Mouse (Mus musculus) CD4-positive, CD25-positive, alpha-beta regulatory T cell, adult 4 months (primary cell): ENCODE measurements around the gene AC161166.1. TPM values are rescaled to one million over a fixed set of nuclear protein-coding genes. Genes with fewer than 3 reads are reported as not detected.
A peak's percentile ranks its signal among the peaks of the same experiment; 100 is the strongest.

Source experiments
- ATAC-seq: one replicate; pipeline ENCODE4 v1.8.0; 2017
- polyA plus RNA-seq, 2 experiments: library from polyadenylated mRNA; unstranded; fragments of 100-300 nt; shearing (Covaris generic); gene quantifications; one replicate each; pipeline ENCODE4 v1.2.1; 2017

AC161166.1 gene
- polyA plus RNA-seq = not detected

DNA sequence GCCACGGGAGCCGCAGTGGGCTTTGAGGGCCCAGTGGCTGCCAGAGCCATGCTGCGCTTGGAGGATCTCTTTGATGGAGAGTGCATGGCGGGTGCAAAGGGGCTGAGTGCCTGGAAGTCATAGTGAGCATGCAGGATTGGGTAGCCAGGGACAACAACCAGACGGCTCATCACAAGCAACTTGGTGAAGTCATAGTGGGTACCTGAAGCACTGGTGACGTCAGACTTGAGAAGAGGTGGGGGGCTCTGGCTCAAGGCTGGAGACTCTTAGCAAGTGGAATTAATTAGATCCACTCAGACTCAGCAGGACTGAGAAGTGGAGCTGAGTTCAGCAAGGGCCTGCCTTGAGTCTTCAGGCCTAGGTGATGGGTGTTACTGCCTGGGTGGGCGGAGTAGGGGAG is at the start of gene AC161166.1:
TSS of gene AC161166.1 (minus strand) at position 101 of the 400 bp plus-strand sequence.
- no peak for ATAC-seq

DNA sequence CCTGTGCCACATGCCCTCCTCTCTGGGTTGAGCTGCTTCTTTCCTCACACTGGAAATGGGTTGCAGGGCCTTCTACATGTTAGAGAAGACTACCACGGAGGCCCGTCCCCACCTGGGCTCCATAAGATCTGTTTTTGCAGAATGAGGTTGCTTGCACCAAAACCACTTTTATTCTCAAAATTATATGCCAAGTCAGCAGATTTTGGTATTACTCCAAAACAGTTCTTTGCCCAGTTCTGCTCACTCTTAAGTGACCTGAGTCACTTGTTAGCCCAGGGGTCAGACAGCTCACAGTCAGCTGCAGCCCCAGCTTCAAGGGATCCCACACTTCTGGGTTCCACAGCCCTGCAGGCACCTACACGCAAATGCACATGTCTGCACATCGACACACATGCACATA is 49.2 kb upstream of the AC161166.1 start:
- no peak for ATAC-seq

DNA sequence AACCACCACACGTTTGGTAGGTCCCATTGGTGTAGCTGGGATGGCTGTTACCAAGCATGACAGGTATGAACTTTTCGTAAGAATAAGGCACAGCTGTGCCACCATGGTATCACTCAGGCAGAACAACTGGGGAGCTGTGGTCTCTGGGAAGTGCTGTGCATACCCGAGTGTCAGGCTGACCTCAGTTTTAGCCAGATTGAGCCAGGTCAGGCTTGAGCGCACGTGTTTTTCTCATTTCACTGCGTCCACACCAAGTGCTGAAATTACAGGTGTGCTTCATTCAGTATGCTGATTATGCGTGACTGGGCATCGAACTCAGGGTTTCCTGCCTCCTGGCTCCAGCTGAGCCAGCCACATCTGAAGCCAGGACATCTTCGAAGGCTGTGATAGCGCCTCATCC is 43.5 kb upstream of the AC161166.1 start:
- ATAC-seq = no peak

DNA sequence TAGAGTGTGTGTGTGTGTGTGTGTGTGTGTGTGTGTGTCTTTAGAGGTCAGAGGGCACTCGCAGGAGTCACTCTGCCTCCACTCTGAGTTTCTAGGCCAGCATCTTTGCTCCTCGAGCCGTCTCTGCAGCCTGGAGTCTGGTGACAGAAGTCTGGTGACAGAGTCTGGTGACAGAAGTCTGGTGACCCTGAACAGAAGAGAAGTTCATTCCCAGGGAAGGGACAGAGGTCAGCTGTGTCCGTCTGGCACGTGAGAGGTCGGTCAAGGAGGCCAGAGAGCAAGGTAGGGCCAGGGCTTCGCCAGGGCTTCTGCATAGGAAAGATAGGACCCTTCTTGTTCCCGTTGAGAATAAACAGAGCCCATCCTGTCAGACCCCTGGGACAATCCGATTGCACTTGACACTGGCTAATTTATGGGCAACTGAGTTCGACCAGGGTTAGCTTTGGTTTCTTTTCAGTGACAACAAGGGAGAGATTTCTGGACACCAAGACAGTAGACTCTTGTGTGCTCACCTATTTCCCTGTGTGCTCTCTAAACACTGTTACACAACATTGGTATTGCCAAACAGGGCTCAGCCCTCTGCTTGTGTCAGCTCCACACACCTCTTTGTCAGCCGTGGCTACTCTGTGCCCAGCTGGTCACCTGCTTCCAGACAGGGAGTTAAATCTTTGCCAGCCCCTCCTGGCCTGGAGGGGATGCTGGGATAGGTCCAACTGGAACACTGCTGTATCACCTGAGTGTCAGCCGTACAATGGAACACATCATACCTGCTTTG is 39.9 kb upstream of the AC161166.1 start:
- no peak for ATAC-seq

DNA sequence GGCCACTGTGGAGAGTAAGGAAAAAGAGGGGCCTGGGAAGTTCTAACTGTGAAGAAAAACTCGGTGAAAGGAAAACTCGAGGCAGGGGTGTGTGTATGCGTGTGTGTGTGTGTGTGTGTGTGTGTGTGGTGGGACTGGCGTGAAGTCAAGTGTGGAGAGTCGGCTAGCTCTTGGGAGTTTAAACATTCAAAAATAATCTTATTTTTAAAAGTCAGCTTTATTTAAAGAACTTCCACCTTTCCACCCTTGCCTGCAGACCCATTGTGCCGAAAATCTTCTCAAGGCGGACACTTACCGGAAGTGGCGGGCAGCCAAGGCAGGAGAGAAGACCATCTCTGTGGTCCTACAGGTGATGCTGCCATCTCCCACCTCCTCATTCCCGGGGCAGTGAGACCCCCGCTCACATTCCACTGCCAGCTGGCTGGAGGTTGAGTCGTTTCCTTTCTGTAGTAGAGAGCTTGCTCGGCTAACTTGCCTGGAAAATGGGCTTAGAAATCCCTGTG is 35.3 kb upstream of the AC161166.1 start:
- ATAC-seq = no peak

DNA sequence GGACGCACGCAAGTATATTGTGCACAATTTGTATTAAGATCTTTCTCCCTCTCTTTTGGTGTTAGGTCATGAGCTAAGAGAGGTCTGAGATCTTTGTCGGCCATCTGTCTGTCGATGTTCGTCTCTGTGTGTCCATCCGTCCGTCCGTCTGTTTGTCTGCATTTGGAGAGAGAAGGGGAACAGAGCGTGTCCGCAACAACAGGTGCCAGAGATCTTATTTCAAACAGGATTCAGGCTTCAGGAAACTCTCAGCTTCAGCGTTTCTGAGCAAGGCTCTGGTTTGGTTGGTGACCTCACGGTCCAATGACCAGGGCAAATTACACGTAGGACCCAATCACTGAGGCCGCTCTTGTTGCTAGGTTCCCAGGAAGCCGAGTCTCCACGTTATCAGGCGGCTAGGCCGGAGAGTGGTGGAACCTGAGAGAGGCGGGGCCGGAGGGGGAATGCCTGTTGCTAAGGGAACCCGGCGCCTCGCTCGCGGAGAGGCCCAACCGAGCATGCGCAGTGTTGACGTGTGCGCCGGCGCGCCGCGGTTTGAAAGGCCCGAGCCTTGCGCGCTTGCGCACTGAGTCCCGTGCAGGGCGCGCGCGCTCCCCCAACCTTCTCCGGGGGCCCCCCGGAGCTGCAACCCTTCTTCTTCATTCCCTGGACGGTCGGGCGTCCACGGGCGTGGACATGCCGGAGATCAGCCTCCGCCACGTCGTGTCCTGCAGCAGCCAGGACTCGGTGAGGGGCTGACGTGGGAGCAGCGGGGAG is 34.6 kb upstream of the AC161166.1 start:
- ATAC-seq = peak; percentile 100

DNA sequence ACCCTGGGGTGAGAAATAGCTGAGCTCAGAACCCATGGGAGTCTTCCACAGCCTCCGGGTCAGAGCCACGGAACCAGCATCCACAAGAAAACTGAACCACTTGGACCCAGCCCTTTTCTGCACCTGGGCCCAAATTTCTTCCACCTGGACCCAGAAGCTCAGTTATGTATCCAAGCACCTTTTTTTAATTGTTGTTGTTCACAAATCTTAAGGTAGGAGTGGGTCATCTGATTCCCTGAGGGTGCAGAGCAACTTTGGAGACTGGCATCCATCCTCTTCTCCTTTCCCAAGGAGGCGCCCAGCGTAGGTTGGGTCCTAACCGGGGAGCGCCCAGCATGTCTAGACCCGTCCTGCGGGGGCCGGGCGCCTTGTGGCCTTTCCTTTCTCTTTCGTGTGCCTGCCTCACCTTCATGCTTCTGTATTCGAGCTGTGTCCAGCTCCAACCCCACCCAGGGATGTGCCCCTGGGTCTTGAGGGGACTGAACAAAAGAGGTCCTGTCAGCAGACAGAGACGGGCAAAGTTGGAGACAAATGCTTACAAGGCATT is 33.9 kb upstream of the AC161166.1 start, which contains the start of the genes Pinlyp and Xrcc1:
TSS of gene Pinlyp (minus strand) at position 51 of the 547 bp plus-strand sequence.
TSS of gene Xrcc1 (plus strand) at position 222 of the 547 bp plus-strand sequence.
- ATAC-seq = no peak

DNA sequence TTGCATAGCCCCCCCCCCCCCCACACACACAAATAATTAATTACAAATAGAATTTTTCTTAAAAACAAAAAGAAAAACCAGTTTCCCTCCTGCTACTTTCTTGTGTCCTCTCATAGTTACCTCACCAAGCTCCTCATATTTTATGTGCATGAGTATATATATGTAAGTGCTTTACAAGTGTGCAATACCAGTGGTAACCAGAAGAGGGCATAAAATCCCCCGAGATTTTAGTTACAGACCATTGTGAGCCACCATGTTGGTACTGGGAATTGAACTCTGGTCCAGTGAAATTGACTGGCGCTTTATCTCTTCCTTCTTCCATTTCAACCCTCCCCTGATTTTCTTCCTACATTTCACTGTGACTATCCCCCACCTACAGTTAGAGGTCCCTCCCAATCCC is 32.3 kb upstream of the AC161166.1 start:
- ATAC-seq = no peak

DNA sequence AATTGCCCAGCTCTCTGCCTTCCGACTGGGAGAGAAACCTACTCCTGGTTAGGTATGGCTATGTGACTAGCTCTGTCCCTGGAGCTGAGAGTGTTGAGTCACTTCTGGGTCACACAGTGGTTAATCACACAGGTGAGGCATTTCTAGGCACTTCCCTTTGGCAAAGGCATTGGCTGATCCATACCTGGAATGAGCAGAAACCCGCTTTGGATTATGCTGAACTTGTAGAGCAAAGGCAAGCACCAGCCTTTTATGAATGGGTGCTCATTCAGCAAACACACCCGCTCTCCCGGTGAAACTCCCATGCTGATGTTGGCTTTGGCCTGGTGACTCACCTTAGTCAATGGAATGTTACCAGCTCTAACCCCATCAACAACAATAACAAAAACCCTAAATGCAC is 27.4 kb upstream of the AC161166.1 start:
- ATAC-seq = no peak

DNA sequence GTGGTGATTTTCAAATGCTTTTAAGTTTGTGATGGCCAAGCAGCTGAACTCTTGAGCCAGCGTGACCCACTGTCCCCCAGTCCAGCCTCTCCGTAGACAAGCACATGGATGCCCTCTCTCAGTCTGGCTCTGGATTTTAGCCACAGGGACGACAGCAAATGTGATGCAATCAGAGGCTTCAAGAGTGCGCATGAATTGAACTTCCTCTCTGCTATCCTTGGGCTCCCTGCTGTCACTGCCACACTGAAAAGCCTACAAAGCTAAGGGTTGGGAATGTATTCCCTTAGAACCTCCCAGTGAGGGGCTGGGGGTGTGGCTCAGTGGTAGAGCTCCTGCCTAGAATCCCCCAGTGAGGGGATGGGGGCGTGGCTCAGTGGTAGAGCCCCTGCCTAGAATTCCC is 26.4 kb upstream of the AC161166.1 start:
- no peak for ATAC-seq

DNA sequence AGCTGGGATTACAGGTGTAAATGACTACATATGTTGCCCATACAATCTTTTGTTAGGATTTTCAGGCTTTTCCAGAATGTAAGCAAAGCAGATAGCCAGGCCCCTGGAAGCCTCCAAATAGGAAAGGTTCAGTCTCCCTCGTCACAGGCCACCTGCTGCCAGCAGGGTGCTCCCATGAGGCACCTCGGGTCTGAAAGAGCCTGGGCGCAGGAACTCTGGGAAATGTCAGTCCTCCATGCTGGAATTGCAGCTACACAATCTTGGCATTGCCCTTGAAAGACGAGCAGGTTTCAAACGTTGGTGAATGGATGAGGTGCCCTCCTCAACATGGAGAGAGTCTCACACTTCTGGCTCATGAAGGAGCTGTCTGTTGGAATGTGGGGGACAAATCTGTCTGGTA is 25.9 kb upstream of the AC161166.1 start:
- no peak for ATAC-seq

DNA sequence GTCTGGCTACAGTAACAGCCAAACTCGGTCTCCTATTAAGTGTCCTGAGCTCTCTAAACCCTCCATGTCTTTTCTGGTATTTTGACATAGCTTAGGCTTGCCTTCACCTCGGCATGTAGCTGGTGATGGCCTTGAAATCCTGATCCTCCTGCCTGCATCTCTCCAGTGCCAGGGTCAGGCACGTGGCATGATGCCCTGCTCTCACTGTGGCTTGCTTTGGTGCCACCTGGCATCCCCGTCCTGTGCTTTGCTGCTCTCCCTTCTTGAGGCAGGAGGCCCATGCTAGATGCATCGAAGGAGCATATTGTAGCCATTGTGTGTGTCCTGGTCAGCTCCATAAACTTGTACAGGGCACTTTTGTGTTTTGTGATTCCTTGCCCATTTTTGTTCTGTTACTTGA is 25.3 kb upstream of the AC161166.1 start:
- no peak for ATAC-seq

DNA sequence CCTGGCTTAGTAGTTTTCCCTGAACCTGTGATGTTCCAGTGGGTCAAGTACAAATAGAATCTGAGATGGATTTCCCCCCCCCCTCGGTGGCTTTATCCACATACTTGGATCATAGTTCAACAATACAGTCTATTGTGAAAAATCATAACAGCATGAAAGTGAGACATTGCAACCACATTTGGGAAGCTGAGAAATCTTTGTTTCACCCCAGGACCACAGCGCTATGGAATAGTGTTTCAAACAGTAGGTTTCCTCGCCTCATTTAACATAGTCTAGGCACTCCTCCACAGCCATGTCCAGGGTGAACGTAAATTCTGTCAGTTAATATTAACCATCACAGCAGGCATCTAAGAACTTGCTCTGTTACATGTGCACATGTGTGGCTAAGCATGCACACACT is 24.8 kb upstream of the AC161166.1 start:
- no peak for ATAC-seq

DNA sequence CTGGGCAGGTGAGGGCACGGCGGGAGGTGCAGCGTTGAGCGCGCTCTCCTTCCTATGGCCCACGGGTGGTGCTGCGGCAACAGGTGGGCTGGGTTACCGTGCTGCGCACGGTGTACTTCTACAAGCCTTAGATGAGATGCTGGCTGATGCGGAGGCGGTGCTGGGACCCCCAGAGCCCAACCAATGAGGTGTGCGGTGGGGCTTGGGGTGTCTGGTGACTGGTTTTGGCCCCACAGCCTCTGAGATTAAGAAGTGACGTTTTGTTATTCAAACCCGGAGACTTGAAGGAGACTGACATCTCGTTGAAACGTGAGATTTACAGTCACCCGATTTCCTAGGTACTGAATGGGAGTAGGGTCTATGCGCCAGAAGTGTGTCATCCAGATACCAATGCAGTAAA is 22.0 kb upstream of the AC161166.1 start:
- no peak for ATAC-seq

DNA sequence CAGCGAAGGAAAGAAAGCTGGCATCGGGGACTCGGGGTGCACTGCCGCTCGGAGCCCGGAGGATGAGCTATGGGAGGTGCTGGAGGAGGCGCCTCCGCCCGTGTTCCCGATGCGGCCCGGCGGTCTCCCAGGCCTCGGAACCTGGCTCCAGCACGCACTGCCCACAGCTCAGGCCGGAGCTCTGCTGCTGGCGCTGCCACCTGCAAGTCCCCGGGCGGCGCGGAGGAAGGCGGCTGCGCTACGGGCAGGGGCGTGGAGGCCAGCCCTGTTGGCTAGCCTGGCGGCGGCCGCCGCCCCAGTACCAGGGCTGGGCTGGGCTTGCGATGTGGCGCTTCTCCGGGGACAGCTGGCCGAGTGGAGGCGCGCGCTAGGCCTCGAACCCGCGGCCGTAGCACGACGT is 21.6 kb upstream of the AC161166.1 start:
- no peak for ATAC-seq

DNA sequence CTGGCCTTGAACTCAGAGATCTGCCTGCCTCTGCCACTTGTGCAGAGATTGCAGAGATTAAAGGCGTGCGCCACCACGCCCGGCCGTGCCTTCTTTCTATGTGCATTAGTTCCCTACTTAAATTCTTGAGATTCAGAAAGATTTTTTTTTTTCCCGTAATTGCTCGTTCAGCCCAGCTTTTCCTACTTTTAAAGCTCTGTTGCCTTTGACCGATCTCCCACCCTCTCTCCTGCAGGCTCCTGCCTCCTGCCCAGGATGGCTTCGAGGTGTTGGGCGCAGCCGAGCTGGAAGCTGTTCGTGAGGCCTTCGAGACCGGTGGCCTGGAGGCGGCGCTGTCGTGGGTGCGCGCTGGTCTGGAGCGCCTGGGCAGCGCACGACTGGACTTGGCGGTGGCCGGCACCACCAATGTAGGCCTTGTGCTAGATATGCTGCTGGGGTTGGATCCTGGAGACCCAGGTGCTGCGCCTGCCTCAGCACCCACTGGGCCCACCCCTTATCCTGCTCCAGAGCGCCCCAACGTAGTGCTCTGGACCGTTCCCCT is 20.8 kb upstream of the AC161166.1 start:
- ATAC-seq = no peak

DNA sequence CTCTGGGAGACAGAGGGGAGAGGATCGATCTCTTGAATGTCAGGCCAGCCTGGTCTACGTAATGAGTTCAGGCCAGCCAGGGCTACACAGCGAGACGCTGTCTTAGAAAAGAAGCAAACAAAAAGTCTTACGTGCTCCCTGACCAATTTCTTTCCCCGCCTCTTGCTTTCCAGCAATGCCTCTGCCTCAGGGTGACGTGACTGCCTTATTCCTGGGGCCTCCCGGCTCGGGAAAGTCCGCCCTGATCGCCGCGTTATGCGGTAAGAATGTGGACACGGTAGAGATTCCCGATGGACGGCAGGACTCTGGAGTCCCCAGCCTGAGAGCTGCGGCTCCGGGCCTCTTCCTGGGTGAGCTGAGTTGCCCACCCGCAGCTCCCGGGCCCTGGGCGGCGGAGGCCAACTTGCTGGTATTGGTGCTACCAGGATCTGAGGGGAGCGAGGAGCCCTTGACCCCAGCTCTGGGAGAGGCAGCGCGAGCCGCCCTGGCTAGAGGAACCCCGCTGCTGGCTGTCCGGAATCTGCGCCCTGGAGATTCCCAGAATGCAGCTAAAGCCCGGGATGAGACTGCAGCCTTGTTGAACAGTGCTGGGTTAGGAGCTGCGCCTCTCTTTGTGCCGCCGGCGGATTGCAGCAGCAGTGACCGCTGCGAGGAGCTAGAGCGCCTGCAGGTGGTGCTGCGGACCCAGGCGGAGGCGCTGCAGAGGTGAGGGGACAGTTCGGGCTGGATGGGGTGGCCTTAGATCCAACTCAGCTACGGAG is 19.1 kb upstream of the AC161166.1 start:
- no peak for ATAC-seq

DNA sequence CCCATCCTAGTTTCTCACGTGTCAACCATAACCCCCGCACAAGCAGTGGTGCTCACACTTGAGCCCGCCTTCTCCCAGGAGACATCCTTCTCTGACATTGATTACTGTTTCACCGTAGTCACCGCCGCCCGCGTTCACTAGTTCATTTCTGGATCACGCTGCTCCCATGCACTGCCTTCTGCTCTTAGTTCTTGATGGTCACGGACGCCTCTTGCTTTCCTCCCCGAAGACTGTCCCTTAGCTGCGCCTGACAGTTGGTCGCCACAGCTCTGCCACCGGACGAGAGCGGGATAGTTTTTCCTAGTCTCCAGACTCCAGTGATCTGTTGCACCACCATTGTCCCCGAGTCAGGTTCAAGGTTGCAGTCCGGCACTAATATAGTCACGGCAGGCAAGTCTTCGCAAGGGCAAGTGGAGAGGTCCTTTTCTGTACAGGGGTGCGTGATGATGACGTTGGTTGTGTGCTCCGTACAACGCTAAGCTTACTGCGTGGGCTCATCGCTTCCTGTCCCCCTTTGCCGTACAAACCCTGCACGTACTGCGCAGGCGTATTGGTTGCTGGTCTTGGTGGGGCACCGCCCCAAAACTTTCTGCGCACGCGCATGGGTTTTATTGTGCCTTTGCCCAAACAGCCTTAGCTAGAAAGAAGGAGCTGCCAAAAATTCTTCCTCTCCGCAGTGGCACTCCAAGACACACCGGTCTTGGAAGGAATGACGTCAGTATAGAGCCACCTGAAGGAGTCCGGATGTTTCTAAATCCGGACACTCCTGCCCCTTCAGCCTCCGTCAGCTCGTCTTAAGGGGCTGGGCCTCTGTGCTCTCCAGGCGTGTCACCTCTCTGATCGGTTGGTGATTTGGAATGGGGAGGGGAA is 18.0 kb upstream of the AC161166.1 start, which contains the start of gene Irgq:
TSS of gene Irgq (plus strand) at position 628 of the 870 bp plus-strand sequence.
- peak; percentile 84 for ATAC-seq

DNA sequence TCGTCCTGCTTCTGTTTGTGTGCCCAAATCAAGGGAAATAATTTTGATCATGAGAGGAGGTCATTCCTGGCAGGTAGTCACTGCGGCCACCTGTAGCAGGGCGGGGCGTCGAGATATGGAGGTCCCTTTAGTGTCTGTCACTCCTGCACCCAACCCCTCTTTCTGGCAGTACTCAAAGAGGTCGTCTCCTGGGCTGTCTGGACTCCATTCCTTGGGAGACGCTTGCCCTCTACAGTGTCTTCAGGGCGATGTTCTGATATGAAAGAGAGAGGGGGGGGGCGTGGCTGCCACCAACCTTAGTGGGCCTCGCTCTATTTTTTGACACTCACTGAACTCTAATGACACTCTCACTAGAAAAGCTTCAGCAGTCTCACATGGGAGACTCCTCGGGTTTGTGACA is 17.3 kb upstream of the AC161166.1 start:
- no peak for ATAC-seq

DNA sequence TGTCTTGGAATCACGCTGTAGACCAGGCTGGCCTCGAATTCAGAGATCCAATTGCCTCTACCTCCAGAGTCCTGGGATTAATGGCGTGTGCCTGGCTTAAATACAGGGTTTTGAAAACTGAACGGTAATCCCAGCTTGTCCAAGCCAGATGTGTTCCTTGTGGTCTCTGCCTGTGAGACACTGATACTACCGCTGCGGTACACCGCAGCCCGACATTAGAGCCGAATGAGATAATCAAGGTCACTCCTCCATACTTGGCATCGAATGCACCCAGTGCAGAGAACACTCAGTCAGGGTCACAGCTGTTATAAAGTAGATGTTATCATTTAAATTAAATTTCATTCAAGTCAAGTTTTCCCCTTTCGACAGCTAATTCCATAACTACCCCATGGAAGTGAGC is 16.6 kb upstream of the AC161166.1 start:
- no peak for ATAC-seq
